Mouse (Mus musculus): ENCODE data around the gene Robo3. TPM values are rescaled to one million over a fixed set of nuclear protein-coding genes. Genes with fewer than 3 reads are reported as not detected.

Gene Robo3
- total RNA-seq (2022), result not detected

DNA sequence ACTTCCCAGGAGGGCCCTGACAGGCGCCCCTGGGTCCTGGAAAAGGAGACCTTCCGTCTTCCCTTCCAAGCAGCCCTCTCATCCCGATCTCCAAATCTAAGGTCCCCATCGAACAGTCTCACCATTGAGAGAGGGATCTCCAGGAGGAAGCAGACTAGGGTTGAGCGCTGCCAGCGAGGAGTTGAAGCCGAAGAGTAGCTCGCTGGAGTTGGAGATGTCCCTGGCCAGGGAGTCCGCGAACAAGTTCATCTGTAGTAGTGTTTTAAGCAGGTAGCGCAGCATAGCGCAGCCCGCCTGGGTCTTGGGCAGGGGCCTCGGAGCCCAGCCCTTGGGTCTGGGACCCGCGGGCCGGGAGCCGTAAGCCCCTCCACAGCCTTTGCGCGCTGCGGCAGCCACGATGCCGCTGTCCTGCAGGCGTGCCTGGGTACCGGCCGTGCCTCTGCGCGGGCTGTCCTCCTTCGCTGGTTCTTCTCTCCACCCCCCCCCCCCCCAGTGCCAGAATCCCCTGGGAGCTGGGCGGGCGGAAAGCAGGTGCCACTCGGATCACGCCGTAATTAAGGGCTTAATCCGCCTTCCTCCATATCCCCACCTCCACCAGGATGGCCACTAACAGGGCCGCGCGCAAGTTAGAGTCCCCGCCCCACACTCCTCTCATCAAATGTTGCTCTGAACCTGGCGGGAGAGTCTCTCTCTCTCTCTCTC, at the start of gene Robo3:
Robo3 (minus strand) TSS at position 527 of the 702 bp plus-strand sequence.
- DNase-seq (ENCODE audit: low spot score in 2 of 2), result no peak

DNA sequence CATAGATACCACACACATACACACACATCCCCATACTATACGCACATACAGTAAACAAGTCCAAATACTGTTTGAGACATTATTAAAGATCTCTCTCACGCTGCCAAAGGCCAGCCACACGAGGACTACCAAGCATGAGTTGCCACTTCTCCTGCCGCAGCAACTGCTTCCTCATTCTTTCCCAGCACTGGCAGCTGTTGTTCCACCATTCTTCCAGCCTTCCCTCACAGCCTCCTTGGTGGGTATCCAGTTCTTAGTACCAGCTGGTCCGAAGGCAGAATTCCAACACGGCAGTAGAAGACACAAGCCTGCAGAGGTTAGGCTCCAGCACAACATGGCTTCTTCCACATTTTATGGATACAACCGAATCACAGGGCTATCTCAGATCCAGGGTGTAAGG, 41.9 kb upstream of the Robo3 start:
- DNase-seq (ENCODE audit: low spot score in 2 of 2), result no peak

DNA sequence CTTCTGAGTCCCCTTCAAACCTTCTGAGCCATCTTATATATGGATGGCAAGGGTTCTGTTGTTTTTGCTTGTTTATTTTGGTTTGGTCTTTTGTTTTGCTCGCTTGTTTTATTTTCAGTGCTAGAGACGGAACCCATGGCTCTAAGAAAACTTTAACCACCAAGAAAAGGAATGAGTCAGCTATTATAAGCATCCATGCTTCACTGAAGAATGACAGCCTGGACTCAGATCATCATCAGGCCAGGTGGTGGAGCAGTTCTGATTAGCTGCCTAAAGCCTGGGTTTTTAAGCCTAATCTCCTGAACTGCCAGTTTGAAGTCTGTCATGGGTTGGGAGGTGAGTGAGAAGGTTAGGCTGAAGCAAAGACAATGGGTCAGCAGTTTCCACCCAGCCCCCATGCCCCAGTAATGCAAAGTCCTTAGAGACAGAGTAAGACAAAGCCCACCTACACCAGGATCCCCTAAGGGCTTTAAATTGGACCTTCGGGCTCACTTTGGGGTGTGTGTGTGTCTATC, 40.6 kb upstream of the Robo3 start:
- no peak for DNase-seq (ENCODE audit: low spot score in 2 of 2)

DNA sequence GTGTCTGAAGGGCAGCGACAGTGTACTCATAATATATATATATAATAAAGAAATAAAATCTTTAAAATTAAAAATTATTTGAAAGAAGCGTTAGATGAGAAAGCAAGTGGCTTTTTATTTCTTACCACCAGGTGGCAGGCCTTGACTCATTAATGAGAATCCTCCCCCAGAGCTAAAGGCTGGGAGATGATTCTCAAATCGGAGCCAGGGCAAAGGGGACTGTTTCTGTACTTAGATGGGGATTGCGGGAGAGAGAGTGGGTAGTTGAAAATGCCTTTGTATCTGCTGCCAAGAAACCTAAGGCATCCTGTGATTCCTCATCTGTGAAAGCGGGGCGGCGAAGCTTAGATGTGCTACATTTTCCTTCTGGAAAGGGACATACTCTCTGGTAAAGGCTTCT, 29.7 kb upstream of the Robo3 start:
- no peak for DNase-seq (ENCODE audit: low spot score in 2 of 2)

DNA sequence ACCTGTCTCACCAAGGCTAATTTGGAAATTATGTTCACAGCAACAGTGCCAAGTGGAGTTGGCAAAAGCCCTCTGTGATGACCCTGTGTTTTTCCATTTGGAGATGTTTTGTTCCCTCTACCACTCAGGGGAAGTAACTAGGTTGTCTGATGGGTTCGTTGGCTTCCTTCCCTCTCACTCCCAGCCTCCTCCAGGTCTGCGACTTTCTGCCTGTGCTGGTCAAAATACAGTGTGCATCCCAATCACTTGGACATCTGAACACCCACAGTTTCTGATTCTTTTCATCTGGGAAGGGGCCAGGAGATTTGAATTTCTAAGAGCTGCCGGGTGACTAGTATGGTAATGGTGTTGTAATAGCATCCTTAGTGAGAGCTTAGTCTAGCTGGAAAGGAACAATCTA, 28.5 kb upstream of the Robo3 start:
- DNase-seq (ENCODE audit: low spot score in 2 of 2), result no peak

GRCm38 (mm10) chr9:37460961-37461340, 27.9 kb upstream of the Robo3 start:
- no peak for DNase-seq (ENCODE audit: low spot score in 2 of 2)

DNA sequence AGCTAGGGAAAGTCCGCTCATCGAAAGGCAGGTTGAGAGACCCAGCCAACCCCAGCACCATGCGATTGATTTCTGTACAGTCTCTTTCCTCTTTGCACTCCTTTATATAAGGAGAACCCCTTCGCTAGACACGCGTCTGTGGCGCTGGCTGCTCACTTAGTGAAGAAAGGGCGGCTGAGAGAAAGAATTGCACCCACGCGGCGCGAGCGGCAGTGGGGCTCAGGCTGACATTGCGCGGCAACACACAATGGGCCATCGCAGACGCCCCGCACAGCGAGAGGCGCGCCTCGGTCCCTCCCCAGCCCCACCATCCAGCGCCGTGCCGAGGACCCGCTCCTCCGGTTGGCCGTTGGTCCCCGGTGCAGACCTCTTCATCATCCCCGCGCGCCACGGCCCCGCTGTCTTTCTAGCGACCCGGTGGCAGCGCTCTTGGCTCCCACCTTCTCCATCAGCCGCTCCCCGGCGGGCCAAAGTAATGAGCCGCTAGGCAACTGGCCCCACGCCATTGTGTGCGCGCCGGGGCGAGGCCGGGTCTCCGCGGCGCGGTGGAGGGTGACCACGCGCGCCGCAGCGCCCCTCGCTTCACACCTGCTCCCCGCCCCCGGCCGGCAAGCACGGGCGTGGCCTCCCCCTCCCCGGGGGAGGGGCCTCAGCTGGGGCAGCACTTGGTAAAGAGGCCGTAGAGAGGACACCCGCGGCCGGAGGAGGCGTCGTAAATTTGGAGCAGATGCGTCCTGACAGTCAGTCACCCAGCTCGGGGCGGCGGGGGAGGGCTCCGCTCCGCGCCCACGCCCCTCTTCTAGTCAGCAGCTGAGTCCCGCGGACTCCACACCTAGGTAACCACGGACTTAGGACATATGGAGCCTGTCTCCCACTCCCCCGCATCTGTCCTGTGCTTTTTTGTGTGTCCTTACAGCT, 27.3 kb upstream of the Robo3 start:
- no peak for DNase-seq (ENCODE audit: low spot score in 2 of 2)

- no peak for DNase-seq (ENCODE audit: low spot score in 2 of 2)
Observed at GRCm38 (mm10) chr9:37459665-37460042, 26.6 kb upstream of the Robo3 start.

- no peak for DNase-seq (ENCODE audit: low spot score in 2 of 2)
Observed at GRCm38 (mm10) chr9:37457151-37457550, 24.1 kb upstream of the Robo3 start.

- DNase-seq (ENCODE audit: low spot score in 2 of 2), result no peak
Observed at GRCm38 (mm10) chr9:37456481-37456910, 23.4 kb upstream of the Robo3 start.

DNA sequence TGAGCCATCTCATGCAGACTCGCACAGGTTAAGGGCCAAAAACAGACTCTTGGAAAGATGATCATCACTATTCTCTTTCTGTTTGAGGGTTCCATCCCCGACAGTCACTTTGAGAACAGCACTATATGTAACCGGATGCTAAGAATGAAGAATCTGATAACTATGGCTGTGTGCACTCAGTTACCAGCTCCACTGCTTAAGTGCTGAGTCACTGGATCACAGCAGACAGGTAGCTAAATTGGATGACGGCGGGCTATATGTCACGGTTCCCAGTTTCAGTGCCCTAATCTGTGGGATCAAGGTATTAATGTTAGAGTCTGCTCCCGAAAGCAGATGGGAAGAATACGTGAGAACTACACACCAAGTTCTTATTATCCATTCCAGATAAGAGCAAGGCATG, 22.8 kb upstream of the Robo3 start:
- DNase-seq (ENCODE audit: low spot score in 2 of 2), result no peak

- DNase-seq (ENCODE audit: low spot score in 2 of 2), result no peak
Observed at GRCm38 (mm10) chr9:37454991-37455390, 21.9 kb upstream of the Robo3 start.

DNA sequence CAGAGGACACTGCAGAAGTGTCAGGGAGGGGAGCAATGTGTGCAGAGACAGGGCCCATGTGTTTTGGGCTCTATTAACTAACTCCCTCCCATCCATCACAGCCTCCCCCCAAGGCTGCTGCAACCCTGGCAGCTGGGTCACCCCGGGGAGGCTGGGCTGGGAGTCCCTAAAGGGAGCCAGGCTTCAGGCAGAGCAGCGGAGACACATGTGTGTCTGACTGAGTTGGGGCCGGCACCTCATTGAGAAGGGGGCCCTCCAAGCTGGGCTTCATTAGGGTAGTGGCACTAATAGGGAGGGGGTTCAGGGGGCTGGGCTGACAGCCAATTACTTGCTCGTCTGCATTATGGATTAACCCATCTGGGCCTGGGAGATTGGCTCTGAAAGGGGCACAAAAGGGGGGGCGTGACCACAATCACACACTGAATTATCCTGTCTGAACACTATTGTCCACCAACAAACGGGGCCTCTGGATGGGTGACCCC, 21.0 kb upstream of the Robo3 start:
- no peak for DNase-seq (ENCODE audit: low spot score in 2 of 2)

- DNase-seq (ENCODE audit: low spot score in 2 of 2), result no peak
Observed at GRCm38 (mm10) chr9:37453328-37453727, 20.3 kb upstream of the Robo3 start.

DNA sequence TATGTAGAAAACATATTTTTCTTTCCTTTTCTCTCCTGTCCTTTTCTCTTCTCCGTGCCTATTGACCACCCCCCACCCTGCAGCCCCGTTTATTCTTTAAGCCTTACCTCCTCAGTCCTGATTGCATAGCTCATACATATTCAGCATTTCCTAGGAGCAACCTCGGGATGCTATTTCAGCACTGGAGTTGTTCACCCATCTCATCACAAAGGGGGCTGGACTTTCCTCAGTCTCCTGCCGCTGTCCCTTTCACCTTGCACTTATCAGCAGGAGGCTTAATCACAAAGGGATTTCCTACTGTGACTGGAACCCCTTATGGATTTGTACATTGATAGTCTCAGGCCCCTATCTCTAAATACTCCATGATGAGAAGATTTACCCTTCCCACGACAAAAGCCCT, 19.4 kb upstream of the Robo3 start:
- DNase-seq (ENCODE audit: low spot score in 2 of 2), result no peak

- DNase-seq (ENCODE audit: low spot score in 2 of 2), result no peak
Observed at GRCm38 (mm10) chr9:37437772-37438735, 5.0 kb upstream of the Robo3 start.

GRCm38 (mm10) chr9:37435616-37436015, 2.6 kb upstream of the Robo3 start:
- no peak for DNase-seq (ENCODE audit: low spot score in 2 of 2)

GRCm38 (mm10) chr9:37434932-37435331, 1.9 kb upstream of the Robo3 start:
- DNase-seq (ENCODE audit: low spot score in 2 of 2), result no peak

DNA sequence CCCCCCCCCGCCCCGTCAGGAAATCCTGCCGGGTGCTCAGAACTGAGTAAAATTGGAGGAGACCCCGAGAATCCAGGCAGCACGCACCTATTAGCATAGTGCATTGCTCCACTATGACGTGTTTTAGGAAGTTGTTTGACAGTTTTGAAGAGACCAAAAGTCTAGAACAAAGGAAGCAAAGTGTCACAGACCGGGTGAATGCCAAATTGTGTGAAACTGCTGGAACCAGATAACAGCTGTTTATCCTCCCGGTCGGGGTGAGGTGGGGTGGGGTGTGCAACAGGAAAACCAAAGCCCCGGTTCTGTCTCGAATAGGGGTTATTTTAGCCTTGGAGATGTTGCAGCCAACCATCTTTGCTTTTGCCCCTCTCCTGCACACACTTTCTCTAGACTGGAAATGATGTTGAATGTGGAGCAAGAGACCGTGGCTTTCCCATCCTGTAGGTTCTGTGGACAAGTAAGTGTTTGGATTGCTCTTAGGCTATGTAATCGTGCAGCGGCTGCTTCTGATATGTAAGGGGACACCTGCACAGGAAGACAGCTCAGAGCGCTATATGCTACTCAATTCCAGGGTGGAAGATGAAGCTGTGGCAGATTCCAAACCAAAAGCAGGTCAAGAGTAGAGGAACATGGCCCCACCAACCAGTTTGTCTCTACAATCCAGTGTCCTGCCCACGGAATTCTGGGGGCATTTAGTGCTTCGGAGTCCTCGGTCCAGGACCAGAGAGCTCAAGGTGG, 946 bp upstream of the Robo3 start:
- no peak for DNase-seq (ENCODE audit: low spot score in 2 of 2)

DNA sequence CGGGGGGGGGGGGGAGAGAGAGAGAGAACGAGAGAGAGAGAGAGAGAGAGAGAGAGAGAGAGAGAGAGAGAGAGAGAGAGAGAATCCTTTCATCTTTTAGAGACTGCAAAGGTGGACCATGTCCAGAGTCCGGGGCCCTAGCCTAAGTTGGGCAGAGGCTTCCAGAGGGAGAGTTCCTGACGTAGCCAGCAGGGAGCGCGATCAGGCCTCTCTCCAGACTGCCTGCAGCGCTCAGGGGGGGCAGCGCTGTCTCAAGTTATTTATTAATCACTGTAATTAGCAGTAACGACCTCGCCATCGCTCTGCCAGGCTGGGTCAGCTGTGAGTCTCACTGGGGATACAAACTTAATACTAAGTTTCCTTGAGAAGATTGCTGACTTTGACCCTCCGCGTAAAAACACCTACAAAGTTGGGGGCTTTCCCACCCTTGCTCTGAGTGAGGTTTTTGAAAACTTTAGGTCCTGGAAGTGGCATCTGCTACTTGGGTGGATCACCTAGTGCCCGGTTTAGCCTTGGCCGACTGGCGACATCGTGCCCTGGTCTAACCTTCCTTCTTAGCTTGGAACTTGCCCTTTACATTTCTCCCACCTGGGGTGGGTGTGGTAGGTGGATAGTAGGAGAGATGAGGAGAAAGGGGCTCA, 900 bp downstream of the Robo3 start:
- DNase-seq (ENCODE audit: low spot score in 2 of 2), result no peak

All from gastrocnemius, adult 8-10 months (tissue).